Mouse (Mus musculus): Measurements from ENCODE around the gene Zfp764. TPM values are rescaled to one million over a fixed set of nuclear protein-coding genes. Genes with fewer than 3 reads are reported as not detected.
"Not testable (repeated sequence)": the region's sequence is repeated elsewhere in the genome, so short reads cannot be mapped to it uniquely, and the experiment has no call there.

The Zfp764 gene
- polyA plus RNA-seq, 1 experiment from 2014 or later = 6.0 TPM

DNA sequence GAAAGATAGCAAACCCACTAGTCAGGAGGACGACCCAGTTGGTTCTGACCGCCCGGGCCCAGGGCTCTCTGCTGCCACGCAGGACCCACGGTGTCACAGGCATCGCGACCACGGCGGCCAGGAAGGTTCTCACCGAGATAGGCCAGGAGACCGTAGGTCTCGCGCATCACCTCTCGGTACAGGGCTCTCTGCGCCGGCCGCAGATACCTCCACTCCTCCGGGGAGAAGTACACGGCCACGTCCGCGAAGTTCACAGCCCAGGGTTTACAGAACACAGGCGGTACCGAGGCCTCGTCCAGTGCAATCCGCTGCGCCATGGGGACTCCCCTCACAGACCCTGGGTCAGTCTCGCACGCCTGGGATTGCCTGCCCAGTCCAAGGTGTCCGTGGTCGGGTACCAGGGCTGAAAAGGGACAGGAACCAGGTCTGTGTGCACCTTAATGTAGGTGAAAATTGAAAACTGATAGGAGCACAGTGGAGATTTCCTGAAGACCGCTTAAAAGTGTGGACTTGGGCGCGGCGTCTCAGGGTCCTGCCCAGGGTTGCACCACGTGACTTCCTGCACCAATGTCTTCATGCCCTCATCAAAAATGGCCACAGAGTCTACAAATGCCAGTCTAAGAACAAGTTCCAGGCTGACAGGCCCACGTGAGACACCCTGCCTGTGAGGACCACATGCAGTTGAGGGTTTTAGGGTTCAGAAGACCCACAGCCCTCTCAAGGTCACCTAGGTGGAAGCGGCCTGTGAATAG is 19.8 kb downstream of the Zfp764 start, which contains the start of gene 9130019O22Rik:
TSS of gene 9130019O22Rik (minus strand) at position 526 of the 752 bp plus-strand sequence.
- no peaks in the 10 kb centered on the region for H3K36me3 ChIP-seq (ENCODE audit: insufficient read depth, low read length)
- ATAC-seq (peak; percentile 96), DNase-seq (ENCODE audit: low spot score) (peak; percentile 95)
- peak within 1 kb of the TSS; percentile 66 for H3K4me2 ChIP-seq (replicated peaks; ENCODE audit: low read depth, low read length)
- H3K9me3 ChIP-seq (ENCODE audit: low read length) = no peaks in the 10 kb centered on the region
- peak within 1 kb of the TSS; percentile 61 for H3K4me3 ChIP-seq (ENCODE audit: low read depth, low read length)
- H3K27me3 ChIP-seq (replicated peaks; ENCODE audit: insufficient read depth, low read length) = no peaks in the 10 kb centered on the region
- WGBS = 10% methylated on average over 37 of the region's 38 CpGs
- no peaks in the 10 kb centered on the region for H3K4me1 ChIP-seq (ENCODE audit: insufficient read depth, low read depth, low read length)
- TF ChIP-seq CTCF (IDR thresholded peaks at IDR 0.05) (no peak), EP300 (IDR thresholded peaks at IDR 0.05) (0 out of 2 replicates have a peak, but pooled peaks have one; percentile 16)
- peak within 1 kb of the TSS; percentile 64 for H3K9ac ChIP-seq (replicated peaks; ENCODE audit: low read depth)
- H3K27ac ChIP-seq (ENCODE audit: low read length) = peak within 1 kb of the TSS; percentile 68

DNA sequence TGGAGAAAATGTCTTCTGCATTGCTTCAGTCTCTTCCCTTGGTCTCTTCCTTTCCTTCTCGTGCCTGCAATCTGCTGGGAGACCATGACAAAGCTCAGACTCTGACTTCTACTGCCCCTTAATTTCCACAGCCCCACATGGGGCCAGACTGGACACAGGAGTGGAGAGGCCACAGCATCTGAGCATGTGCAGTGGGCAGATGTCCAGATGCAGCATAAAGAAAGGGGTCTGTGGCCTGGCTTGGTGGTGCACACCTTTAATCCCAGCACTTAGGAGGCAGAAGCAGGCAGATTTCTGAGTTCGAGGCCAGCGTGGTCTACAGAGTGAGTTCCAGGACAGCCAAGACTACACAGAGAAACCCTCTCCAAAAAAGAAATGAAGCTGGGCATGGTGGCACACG is 21.1 kb downstream of the Zfp764 start:
- not testable (repeated sequence) for H3K4me2 ChIP-seq (replicated peaks; ENCODE audit: low read depth, low read length); H3K27ac ChIP-seq (ENCODE audit: low read length); DNase-seq (ENCODE audit: low spot score); H3K36me3 ChIP-seq (ENCODE audit: insufficient read depth, low read length); H3K4me1 ChIP-seq (ENCODE audit: insufficient read depth, low read depth, low read length); ATAC-seq; H3K9ac ChIP-seq (replicated peaks; ENCODE audit: low read depth); H3K9me3 ChIP-seq (ENCODE audit: low read length); H3K27me3 ChIP-seq (replicated peaks; ENCODE audit: insufficient read depth, low read length); H3K4me3 ChIP-seq (ENCODE audit: low read depth, low read length)
- WGBS = 95% methylated on average over 4 of the region's 4 CpGs

DNA sequence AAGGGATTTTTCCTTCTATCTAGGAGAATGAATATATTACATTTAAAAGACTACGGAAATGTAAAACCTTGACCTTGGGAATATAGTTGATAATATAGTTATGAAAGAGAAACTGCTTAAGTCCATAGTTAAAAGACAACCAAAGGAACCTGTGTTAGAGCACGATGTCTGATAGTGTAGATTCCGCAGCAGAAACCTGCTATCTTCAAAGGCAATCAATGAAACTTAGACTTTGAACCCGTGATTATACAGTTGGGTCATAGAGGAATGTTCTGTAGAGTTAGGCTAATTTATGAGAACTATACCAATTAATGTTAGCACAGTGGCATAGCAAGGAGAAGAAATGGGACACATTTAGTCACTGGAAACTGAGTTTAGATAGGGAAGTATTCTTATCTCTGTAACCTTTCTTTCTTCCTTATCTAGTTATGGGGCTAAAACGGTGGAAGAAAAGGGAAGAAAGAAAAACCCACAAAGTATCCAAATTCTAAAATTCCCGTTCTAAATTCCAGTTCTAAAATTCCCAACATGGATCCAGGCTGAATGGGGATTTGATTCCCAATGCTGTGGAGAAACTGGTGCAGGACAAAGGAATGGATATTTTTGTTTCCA is 28.2 kb downstream of the Zfp764 start:
- no peak overlapping the region for H3K9ac ChIP-seq (replicated peaks; ENCODE audit: low read depth)
- H3K9me3 ChIP-seq (ENCODE audit: low read length) = no peaks in the 10 kb centered on the region
- H3K4me2 ChIP-seq (replicated peaks; ENCODE audit: low read depth, low read length) = no peak overlapping the region
- H3K4me1 ChIP-seq (ENCODE audit: insufficient read depth, low read depth, low read length) = peaks cover 2% of the 10 kb centered on the region; the same call in 1 of the 2 replicates
- WGBS = 72% methylated on average over 6 of the region's 6 CpGs
- TF ChIP-seq CTCF (IDR thresholded peaks at IDR 0.05) (no peak), EP300 (IDR thresholded peaks at IDR 0.05) (no peak)
- no peaks in the 10 kb centered on the region for H3K27me3 ChIP-seq (replicated peaks; ENCODE audit: insufficient read depth, low read length)
- ATAC-seq = no peak
- H3K36me3 ChIP-seq (ENCODE audit: insufficient read depth, low read length) = no peaks in the 10 kb centered on the region
- no peak for DNase-seq (ENCODE audit: low spot score)
- no peak overlapping the region for H3K27ac ChIP-seq (ENCODE audit: low read length)
- no peak overlapping the region for H3K4me3 ChIP-seq (ENCODE audit: low read depth, low read length)

DNA sequence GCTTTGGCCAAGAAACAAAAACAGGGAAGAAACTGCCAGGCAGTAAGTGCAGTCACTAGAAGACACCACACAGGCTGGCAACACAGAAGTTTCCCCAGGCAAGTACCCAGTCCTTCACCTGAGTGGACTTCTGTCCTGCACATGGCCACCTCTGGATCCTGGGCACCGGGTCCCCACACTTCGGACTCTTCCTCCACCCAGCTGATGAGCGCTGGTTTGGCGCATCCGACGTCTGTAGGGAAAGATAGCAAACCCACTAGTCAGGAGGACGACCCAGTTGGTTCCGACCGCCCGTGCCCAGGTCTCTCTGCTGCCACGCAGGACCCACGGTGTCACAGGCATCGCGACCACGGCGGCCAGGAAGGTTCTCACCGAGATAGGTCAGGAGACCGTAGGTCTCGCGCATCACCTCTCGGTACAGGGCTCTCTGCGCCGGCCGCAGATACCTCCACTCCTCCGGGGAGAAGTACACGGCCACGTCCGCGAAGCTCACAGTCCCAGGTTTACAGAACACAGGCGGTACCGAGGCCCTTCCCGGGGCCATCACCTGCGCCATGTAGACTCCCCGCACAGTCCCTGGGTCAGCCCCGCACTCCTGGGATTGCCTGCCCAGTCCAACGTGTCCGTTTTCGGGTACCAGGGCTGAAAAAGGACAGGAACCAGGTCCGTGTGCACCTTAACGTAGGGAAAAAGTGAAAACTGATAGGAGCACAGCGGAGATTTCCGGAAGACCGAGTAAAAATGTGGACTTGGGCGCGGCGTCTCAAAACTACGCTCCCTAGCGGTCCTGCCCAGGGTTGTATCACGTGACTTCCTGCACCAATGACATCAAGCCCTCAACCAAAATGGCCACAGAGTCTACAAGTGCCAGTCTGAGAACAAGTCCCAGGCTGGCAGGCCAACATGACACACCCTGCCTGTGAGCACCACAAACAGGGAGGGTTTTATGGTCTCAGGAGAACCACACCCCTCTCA is 31.1 kb downstream of the Zfp764 start, which contains the start of gene Zfp747:
TSS of gene Zfp747 (minus strand) at position 780 of the 975 bp plus-strand sequence.
- not testable (repeated sequence) for H3K36me3 ChIP-seq (ENCODE audit: insufficient read depth, low read length); H3K27me3 ChIP-seq (replicated peaks; ENCODE audit: insufficient read depth, low read length); H3K9me3 ChIP-seq (ENCODE audit: low read length); H3K4me1 ChIP-seq (ENCODE audit: insufficient read depth, low read depth, low read length)
- Histone ChIP-seq H3K27ac (ENCODE audit: low read length) (peak within 1 kb of the TSS; percentile 79), H3K9ac (replicated peaks; ENCODE audit: low read depth) (peak within 1 kb of the TSS; percentile 70), H3K4me2 (replicated peaks; ENCODE audit: low read depth, low read length) (peak within 1 kb of the TSS; percentile 72), H3K4me3 (ENCODE audit: low read depth, low read length) (peak within 1 kb of the TSS; percentile 65)
- WGBS = 1% methylated on average over 47 of the region's 49 CpGs
- DNase-seq (ENCODE audit: low spot score) (peak; percentile 98), ATAC-seq (peak; percentile 99)
- TF ChIP-seq CTCF (IDR thresholded peaks at IDR 0.05) = peak; percentile 81

DNA sequence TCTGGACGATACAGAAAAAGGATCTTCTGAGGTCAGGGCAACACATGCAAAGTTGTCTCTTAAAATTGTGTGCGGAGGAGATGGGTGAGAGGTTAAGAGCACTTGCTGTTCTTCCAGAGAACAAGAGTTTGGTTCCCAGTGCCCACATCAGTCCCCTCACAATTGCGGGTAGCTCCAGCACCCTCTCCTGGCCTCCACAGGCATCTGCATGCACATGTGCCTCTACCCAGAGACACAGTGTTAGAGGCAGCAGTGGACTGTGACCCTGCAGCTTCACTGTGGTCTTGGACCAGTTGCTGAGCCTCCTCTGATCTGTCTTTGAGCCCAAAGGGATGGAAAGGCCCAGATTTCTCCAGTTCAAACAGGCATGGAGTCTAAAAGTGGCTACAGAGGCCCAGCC is 34.8 kb downstream of the Zfp764 start:
- H3K4me2 ChIP-seq (replicated peaks; ENCODE audit: low read depth, low read length); H3K27me3 ChIP-seq (replicated peaks; ENCODE audit: insufficient read depth, low read length); H3K4me3 ChIP-seq (ENCODE audit: low read depth, low read length); ATAC-seq; H3K36me3 ChIP-seq (ENCODE audit: insufficient read depth, low read length); H3K4me1 ChIP-seq (ENCODE audit: insufficient read depth, low read depth, low read length); H3K27ac ChIP-seq (ENCODE audit: low read length); H3K9ac ChIP-seq (replicated peaks; ENCODE audit: low read depth); H3K9me3 ChIP-seq (ENCODE audit: low read length); DNase-seq (ENCODE audit: low spot score): not testable (repeated sequence)
- peak; percentile 33; the same call in 1 of the 2 replicates for TF ChIP-seq CTCF (IDR thresholded peaks at IDR 0.05)
- 72% methylated on average over 3 of the region's 3 CpGs for WGBS

DNA sequence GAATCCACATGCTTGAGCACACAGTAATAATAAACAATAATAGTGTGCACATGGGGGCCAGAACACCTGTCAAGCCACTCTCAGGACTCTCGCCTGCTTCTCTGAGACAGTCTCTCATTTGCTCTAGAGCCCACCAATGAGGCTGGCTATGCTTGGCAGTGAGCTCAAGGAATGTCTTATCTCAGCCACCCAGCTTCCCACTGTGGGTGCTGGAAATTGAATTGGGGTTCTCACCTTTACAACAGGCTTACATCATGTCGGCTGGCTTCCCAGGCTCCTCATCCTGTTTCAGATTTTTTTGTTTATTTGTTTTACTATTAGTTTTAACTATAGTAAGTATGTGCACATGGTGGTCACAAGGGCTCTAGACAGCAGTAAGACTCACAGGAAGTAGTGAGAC is 35.4 kb downstream of the Zfp764 start:
- 66% methylated on average over 2 of the region's 2 CpGs for WGBS
- Histone ChIP-seq H3K27ac (ENCODE audit: low read length) (no peak overlapping the region), H3K9ac (replicated peaks; ENCODE audit: low read depth) (no peak overlapping the region), H3K9me3 (ENCODE audit: low read length) (no peaks in the 10 kb centered on the region), H3K4me2 (replicated peaks; ENCODE audit: low read depth, low read length) (no peak overlapping the region), H3K4me1 (ENCODE audit: insufficient read depth, low read depth, low read length) (peaks cover 2% of the 10 kb centered on the region; the same call in 1 of the 2 replicates), H3K27me3 (replicated peaks; ENCODE audit: insufficient read depth, low read length) (no peaks in the 10 kb centered on the region), H3K36me3 (ENCODE audit: insufficient read depth, low read length) (no peaks in the 10 kb centered on the region), H3K4me3 (ENCODE audit: low read depth, low read length) (no peak overlapping the region)
- ATAC-seq = no peak
- TF ChIP-seq CTCF (IDR thresholded peaks at IDR 0.05) (no peak), EP300 (IDR thresholded peaks at IDR 0.05) (no peak)
- no peak for DNase-seq (ENCODE audit: low spot score)

Data from lung, postnatal 0 days (tissue).